Mouse (Mus musculus): ENCODE data around the gene Milr1.
"Not testable (repeated sequence)": the region's sequence is repeated elsewhere in the genome, so short reads cannot be mapped to it uniquely, and the experiment has no call there.

Milr1 gene

DNA sequence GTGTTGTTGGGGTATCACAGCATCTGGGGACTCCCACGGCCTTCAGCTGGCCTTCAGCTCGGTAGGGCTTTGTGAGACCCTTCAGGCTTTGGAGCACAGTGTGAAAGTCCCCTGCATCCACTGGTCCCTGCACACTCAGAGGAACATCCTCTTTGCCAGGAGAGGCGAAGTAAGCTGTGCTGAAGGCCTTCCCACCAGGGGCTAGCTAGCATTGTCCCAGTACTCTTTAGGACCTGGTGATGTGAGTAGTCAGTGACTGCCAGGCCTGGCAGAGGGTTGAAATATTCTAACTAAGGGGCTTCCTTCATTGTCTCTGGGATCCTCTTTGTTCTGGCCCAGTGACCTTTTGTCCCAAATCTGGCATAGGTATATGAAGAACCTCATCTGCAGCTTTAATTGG lies 14.4 kb upstream of the Milr1 start:
- peak; percentile 10 for DNase-seq

DNA sequence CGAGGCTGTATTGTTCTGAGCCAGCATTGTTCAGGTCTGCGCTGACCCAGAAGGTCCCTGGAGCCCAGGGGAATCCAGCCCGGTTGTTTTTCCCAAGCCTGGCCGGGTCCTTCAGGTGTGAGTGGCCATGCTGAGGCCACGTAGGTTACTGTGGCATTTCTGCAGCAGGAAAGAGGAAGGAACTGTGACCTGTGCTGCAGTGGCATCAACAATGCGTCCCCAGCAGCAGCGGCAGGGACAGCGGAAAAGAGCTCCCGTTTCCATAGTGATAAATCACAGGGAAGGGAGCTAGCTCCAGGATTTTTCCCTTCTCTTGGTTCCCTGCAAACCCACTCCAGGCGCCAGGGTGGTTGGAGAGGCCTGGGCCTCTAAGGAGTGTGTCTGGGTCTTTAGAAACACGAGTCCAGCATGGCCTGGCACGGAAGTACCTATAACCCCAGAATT lies 13.8 kb upstream of the Milr1 start:
- peak; percentile 67 for DNase-seq

DNA sequence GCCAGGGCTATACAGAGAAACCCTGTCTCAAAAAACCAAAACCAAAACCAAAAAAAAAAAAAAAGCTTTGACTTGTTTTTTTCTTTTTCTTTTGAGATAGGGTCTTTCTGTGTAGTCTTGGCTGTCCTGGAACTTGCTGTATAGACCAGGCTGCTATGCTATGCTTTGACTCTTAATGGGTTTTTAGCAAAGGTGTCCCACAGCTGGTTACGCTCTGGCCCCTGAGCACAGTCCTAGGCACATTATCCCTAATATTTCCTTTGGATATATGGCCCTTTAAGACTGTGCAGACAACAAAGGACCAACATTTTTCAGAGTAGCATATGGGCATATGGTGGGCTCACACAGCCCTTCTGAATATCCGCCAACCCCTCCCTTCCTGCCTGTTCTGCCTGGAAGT lies 11.9 kb upstream of the Milr1 start:
- no peak for DNase-seq

DNA sequence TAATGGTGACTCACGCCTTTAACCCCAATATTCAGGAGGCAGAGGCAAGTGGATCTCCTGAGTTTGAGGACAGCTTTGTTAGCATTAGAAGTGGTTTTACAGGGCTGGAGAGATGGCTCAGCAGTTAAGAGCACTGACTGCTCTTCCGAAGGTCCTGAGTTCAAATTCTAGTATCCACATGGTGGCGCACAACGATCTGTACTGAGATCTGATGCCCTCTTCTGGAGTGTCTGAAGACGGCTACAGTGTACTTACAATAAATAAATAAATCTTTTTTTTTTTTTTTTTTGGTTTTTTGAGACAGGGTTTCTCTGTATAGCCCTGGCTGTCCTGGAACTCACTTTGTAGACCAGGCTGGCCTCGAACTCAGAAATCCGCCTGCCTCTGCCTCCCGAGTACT lies 10.3 kb upstream of the Milr1 start:
- DNase-seq = not testable (repeated sequence)

DNA sequence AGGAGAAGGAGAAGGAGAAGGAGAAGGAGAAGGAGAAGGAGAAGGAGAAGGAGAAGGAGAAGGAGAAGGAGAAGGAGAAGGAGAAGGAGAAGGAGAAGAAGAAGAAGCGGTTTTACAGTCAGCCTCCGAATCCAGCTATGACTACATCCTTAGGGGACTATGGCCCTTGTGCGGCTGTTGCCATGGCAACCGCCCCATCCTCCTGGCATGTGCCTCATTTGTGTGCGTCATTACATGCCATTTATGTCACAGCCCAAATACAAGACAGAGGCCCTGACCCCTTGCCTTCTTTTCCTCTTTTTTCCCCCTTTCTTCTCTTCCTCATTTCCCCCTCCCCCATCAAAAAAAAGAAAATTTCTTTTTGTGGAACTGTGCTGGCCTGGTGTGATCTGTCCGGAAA lies 9.8 kb upstream of the Milr1 start:
- no peak for DNase-seq

DNA sequence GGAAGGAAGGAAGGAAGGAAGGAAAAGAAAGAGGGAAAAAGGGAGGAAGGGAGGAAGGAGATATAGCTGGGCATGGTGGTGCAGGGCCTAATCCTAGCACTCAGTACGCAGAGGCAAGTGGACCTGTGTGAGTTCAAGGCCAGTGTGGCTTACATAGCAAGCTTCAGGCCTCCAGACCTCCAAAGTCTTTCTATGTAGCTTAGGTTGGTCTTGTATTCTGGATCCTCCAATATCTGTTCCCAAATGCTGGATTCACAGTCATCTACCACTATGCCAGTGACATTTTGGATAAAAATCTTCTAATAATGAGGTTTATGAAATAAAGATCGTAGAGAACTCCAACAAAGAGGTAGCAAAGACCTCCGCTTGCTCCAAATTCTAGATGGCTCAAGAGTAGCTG lies 9.2 kb upstream of the Milr1 start:
- no peak for DNase-seq

DNA sequence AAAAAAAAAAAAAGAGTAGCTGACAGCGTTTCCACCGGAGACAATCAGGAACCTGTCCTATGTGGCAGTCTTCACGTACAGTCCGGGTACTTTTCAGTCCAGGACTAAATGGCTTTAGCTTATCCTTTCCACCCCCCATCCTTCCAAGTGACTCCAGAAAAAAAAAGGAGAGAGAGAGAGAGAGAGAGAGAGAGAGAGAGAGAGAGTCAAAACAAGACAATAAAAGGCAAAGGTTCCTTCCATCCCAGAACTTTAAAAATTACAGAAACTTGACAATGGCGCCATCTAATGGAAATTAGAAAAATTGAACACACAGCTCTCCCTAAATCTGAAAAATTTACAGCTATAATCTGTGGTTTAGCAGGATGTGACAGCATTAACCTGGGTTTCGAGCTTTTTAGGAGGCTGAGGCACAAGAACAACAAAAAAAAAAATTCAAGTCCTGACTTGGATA lies 8.6 kb upstream of the Milr1 start:
- no peak for DNase-seq

DNA sequence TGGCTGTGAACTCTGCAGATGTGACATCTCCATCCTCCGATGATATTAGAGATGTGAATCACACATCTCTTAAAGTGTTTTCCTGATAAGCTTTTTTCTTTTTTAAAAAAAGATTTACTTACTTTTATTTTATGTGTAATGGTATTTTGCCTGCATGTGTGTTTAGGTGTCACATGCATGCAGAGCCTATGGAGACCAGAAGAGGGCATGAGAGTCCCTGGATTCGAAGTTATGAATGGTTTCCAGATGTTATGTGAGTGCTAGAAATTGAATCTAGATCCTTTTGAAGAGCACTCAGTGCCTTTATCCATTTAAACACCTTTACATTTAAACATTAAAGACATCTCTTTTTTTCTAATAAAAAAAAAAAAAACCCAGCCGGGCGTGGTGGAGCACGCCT lies 6.1 kb upstream of the Milr1 start:
- DNase-seq = no peak

DNA sequence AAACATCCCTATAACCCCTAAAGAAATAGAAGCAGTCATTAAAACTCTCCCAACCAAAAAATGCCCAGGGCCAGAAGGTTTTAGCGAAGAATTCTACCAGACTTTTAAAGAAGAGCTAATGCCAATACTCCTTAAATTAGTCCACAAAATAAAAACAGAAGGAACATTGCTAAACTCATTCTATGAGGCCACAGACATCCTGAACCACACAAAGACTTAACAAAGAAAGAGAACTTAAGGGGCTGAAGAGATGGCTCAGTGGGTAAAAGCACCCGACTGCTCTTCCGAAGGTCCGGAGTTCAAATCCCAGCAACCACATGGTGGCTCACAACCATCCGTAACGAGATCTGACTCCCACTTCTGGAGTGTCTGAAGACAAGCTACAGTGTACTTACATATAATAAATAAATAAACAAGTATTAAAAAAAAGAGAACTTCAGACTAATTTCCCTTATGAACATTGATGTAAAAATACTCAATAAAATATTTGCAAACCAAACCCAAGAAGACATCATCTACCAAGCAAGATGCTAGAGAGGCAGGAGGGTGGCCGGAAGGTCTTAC lies 1.4 kb upstream of the Milr1 start:
- DNase-seq = not testable (repeated sequence)

DNA sequence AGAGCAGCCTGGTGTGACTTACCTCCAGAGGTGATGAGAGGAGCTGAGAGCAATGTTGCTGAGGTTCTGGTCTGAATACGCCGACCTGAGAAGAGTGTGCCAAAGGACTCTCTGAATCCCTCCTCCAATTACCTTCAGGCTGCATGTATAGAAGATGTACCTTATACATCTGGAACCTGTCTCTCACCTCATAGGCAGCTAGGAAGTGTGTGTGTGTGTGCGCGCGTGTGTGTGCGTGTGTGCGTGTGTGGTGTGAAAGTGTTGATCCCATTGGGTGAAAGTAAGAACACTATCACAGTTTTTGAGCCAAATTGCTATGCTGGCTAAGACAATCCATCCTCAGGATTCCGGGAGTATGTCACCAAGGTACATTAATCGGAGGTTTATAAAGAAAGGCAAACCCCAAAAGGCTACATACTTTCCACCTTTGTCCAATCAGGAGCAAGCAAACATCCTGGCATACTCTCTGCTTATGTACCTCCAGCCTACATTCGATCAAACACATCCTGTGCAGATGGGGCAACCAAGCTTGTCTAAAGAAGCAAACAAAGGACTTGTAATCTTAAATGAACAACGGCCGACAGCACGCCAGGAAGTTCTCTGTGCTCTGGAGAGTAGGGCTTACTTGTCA lies 790 bp upstream of the Milr1 start, which contains the start of gene Pecam1:
Pecam1 (minus strand) TSS at position 508 of the 631 bp plus-strand sequence.
- no peak for DNase-seq

DNA sequence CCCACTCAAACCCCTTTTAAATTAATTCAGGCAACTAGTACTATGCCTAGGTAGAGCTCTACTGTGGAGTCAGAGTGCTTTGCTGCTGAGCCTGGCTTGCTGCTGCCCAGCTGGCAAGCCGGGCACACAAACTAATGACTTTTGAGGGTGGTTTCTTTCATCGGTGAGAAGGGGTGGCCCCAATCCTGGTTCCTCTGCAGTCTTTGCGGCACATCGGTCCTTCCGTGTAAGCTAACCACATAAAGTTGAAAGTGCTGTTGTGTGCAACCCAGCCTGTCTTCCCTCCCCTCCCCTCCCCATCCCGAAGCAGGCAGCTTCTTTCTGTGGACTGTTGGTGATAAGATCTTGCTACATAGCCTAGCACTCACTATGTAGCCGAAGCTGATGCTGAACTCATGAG lies 1.1 kb downstream of the Milr1 start:
- no peak for DNase-seq

DNA sequence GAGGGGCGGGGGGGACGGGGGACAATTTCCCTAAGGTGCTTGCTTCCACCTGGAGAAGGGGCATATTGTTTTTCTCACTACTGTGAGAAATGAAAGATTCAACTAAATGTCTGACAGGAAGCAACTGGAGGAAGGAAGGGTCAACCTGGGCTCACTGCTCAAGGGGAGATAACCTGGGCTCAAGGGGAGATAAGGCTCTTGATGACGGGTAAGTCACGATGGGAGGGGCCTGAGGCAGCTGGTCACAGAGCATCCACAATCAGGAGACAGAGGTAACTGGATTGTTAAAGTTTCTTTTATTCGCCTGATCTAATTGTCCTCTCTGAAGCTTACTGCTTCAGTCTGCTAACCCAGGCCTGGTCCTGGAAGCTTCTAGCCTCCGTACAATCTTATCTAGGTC lies 2.3 kb downstream of the Milr1 start:
- no peak for DNase-seq

DNA sequence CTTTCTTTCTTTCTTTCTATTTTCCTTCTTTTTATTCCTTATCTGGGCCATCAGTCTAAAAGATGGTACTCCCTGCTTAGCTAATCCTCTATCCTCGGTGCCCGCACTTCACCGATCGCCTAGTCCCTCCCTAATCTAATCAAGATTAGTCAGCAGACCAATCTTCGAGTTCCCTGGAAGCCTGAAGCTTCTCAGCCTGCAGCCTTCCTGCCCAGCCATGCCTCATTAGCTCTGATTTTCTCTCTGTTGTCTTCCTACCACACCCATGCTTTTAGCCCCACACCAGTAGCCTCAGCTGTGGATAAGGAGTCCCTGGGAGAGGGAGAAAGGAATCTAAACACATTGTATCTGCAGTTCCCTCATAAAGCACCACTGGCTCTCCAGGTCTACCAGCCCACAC lies 4.6 kb downstream of the Milr1 start:
- no peak for DNase-seq

DNA sequence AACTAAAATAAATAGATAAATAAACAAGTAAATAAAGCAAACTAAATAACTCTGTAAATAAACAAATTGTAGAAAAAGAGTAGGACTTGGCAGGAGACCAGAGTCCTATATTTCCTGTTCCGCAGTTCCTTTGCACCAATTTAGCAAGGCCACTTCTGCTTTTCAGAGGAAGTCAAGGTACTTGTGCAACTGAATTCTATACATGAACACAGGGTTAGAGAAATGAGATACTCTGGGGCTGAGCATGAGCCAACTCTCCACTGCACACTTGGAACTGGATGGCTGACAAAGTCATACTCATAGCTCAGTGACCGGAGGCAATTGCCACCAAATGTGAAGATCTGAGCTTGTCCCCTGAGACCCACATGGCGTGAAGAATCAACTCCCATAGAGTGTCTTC lies 8.0 kb downstream of the Milr1 start:
- no peak for DNase-seq

DNA sequence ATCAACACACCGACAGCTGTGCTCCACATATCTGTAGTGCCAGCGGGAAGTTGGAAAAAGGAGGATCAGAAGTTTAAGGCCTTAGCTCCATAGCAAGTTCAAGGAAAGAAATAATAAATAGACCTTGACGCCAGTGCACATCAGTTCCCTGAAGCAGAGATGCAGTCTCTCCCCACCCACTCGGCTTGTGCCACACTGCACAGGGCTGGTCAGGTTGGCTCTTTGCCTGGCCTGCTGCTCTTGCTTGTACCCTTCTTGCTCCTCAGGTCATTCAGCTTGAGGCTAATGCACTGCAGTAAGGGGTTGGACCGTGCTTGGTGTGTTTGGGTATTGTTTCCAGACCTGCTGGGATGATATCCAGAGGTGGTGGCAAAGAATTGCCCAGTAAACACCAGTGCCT lies 9.5 kb downstream of the Milr1 start:
- no peak for DNase-seq

DNA sequence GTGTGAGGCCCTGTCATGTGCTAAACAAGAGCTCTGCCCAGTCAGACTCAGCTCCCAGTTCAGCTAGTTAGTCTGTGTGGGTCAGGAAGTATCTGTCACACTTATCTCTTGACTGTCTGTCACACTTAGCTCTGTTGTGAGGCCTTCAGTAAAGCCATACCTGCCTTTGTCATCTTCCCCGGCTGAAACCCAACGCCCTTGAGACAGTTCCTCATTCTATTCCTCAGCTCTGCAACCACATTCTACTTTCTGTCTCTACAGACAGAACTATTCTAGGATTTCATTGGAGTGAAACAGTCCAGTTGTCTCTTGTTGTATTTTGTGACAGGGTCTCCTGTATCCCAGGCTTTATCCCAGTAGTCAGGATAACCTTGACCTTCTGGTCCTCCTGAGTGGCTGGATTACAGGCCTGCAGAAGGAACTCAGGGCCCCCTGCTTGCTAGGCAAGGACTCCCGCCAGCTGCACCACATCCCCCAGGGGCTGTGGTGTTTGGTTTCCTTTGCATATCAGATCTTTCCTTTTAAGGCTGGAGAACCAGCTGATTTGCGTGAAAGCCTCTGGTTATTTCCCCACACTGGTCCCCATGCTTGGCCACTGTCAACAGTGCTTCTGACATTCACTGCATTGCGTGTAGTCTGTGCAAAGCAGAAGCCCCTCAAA lies 11.2 kb downstream of the Milr1 start:
- DNase-seq = peak; percentile 62

DNA sequence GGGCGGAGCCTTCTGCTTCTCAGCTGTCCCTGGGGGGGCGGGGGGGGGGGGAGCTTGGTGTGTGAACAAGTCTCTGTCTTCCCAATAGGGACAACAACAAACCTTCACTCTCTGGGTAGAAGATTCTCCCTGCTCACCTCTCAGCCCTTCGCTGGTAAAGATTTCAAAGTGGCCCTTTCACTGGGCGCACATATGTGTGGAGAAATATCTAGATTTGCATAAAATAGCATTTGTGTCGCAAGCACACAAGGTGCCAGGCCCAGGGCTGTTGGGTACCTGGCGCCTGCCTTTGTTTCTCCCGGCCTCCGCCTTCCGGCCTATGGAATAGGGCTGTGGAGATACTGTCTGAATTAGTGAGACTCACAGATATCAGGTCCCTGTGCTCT lies 11.8 kb downstream of the Milr1 start:
- DNase-seq = no peak

DNA sequence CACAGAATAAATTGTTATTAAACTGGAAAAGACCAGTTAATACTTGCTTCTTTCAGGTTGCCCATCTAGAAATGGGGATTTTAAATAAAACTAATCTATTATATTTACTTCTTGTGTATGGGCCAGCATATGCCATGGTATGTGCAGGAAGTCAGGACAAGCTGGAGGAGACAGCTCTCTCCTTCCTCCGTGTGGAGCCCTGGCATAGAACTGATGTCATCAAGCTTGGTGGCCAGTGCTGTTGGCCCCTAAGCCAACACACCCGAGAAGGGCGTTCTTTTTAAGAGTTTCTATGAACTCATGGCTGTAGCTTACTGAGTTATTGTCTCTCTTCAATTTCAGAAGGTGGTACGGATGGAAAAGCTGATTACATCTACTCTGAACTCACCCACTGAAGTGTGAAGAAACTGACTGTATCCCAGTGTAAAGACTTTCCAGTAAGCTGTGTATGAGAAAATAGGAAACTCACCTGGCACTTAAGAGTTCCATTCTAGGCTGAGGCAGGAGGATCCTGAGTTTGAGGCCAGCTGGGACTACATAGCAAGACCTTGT lies 15.7 kb downstream of the Milr1 start:
- DNase-seq = no peak

DNA sequence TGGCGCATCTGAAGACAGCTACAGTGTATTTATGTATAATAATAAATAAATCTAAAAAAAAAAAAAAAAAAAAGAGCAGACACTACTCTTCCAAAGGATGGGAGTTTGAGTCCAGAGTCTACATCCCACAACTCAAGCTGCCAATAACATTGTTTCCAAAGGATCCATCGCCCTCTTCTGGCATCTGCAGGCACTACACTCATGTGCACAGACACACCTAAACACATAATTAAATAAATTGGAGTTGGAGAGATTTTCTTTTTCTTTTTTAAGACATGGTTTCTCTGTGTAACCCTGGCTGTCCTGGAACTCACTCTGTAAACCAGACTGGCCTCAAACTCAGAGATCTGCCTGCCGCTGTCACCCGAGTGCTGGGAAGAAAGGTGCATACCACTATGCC lies 16.5 kb downstream of the Milr1 start:
- DNase-seq = no peak

DNA sequence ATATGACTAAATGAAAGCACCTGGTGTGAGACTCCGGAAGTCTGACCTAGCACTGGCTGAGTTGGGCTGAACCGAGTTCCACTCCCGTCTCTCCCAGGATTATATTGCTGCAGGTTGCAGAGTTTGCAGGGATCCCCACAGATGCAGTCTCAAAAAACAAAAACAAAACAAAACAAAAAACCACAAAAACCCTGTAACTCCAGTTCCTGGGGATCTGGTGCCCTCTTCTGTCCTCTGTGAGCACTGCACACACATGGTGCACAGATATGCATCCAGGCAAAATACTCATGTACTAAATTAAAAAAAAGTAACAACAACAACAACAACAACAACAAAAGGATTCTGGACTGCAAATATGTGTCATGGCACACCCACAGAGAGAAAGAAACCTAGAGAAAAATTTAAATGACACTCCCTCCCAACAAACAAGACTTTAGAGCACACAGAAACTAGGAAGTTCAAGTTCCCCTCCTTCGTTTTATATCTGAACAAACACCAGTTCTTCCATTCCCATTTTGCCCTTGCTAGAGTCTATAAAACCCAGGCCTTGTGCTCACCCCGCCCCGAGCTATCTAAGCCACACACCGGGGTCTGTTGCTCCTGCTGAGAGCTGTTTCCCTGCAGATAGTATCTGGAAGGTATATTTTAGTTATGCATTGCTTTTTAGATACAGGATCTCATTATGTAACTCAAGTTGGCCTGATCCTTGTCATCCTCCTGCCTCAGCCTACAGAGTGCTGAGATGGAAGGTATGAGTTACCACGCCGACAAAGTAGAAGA lies 19.4 kb downstream of the Milr1 start:
- peak; percentile 39 for DNase-seq

DNA sequence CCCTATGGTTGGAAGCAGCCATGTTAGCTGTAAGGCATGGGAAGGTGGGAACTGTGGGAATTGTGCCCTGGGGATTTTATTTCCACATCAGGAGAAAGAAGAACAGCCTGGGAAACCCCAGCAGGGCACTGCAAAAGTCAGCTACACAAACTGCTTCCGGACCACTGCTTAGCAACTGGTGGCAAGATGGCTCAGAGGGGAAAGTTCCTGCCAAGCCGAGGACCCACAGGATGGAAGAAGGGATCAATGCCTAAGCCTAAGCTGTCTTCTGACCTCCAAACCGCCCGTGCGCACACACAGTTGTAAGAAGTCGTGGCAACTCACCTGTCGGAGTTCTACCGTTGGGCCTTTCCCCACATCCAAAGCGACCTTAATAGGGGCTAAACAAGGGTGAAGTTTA lies 22.0 kb downstream of the Milr1 start:
- no peak for DNase-seq

DNA sequence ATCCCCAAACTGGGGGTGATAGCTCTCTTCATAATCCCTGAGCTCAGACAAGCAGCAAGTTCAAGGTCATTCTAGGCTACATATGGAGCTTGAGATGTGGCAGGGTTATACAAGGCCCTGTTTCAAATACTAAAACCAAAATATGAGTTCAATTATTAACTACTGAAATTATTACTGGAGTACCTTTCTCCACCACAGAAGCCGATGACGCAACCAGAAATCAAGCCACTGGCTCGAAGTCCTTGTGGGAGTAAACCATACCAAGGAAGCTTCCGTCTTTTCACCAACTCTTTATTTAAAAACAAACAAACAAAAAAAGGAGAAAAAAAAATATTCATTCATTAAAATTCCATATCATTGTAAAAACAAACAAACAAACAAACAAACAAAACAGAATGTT lies 25.9 kb downstream of the Milr1 start:
- DNase-seq = peak; percentile 30

DNA sequence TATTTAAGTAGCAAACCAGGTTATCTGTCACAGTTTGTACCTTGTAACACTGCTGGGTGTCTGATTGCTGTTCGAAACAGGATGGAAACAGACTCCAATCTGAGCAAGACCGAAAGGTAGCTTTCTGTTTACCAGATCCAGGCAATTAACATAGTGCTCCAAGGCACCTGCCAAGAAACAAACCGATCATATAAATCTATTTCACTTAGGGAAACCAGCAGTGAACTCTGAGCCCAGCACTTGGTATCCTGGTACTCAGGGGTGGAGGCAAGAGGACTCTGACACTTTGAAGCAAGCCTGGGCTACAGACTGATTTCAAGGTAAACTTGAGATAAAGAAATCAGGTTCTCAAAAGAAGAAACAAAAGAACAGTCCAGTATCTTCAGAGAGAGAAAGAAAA lies 26.4 kb downstream of the Milr1 start:
- no peak for DNase-seq
